Mouse (Mus musculus) MEL (cell line): ENCODE results near the gene Itpr3. TPM values are rescaled to one million over a fixed set of nuclear protein-coding genes. Genes with fewer than 3 reads are reported as not detected.

ENCODE experiments used
- DNase-seq: peaks from one replicate; pipeline ENCODE4 v3.0.0; 2011; ENCODE audit warnings: low read depth, low spot score
- H3K27ac ChIP-seq: 2 replicates; pipeline ENCODE4 v1.5.1; 2012; ENCODE audit warnings: low read depth, mild to moderate bottlenecking, control low read depth, low read length, moderate library complexity; ENCODE audit not compliant: control insufficient read depth
- H3K27me3 ChIP-seq, 2 experiments: fragments of 150-350 bp in 1 of 2; sonication (generic) in 1 of 2; 2 replicates each; pipeline ENCODE4 v1.6.1; 2012; ENCODE audit warnings: low read length in 2 of 2, mild to moderate bottlenecking in 2 of 2, improper control_type of control experiment in 1 of 2, moderate library complexity in 1 of 2; ENCODE audit not compliant: insufficient read depth in 2 of 2, control insufficient read depth in 1 of 2
- H3K36me3 ChIP-seq, 2 experiments: 2 replicates each; pipeline ENCODE4 v1.6.1; 2012 to 2014; ENCODE audit warnings: low read length in 2 of 2, improper control_type of control experiment in 1 of 2, inconsistent platforms in 1 of 2, mild to moderate bottlenecking in 1 of 2; ENCODE audit not compliant: insufficient read depth in 2 of 2, control insufficient read depth in 1 of 2
- H3K4me1 ChIP-seq, 2 experiments: fragments of 150-350 bp in 1 of 2; sonication (generic) in 1 of 2; 2 replicates each; pipeline ENCODE4 v1.6.1; 2012; ENCODE audit warnings: low read length in 2 of 2, improper control_type of control experiment in 1 of 2, mild to moderate bottlenecking in 1 of 2; ENCODE audit not compliant: insufficient read depth in 2 of 2, control insufficient read depth in 1 of 2
- H3K4me3 ChIP-seq, 2 experiments: fragments of 150-350 bp in 1 of 2; sonication (generic) in 1 of 2; 2 replicates each; pipeline ENCODE4 v1.5.1; 2012; ENCODE audit warnings: low read depth in 2 of 2, low read length in 2 of 2, mild to moderate bottlenecking in 2 of 2, moderate library complexity in 2 of 2, control low read depth in 1 of 2, improper control_type of control experiment in 1 of 2; ENCODE audit not compliant: control insufficient read depth in 1 of 2, insufficient read depth in 1 of 2
- H3K79me2 ChIP-seq: 2 replicates; pipeline ENCODE4 v1.6.1; 2012; ENCODE audit warnings: mild to moderate bottlenecking, low read length, moderate library complexity; ENCODE audit not compliant: control insufficient read depth, poor library complexity, insufficient read depth
- H3K9ac ChIP-seq: 2 replicates; pipeline ENCODE4 v1.6.1; 2012; ENCODE audit warnings: low read depth, mild to moderate bottlenecking, control low read depth, low read length, moderate library complexity; ENCODE audit not compliant: control insufficient read depth, poor library complexity, severe bottlenecking
- H3K9me3 ChIP-seq: fragments of 150-350 bp; sonication (generic); replicated peaks from 2 replicates; pipeline ENCODE4 v1.6.1; 2012; ENCODE audit warnings: mild to moderate bottlenecking, low read length, improper control_type of control experiment, moderate library complexity; ENCODE audit not compliant: insufficient read depth
- BHLHE40 ChIP-seq: IDR thresholded peaks from 2 replicates; pipeline ENCODE4 v1.6.1; 2012; ENCODE audit warnings: low read depth, mild to moderate bottlenecking, inconsistent platforms, low read length, improper control_type of control experiment, borderline replicate concordance
- CHD1 ChIP-seq: IDR thresholded peaks from 2 replicates; pipeline ENCODE4 v1.6.1; 2012; ENCODE audit warnings: low read depth, mild to moderate bottlenecking, inconsistent platforms, low read length, improper control_type of control experiment
- E2F4 ChIP-seq: IDR thresholded peaks from 2 replicates; pipeline ENCODE4 v1.6.1; 2011; ENCODE audit warnings: low read depth, low read length, improper control_type of control experiment, borderline replicate concordance
- EP300 ChIP-seq, 2 experiments: IDR thresholded peaks; 2 replicates each; pipeline ENCODE4 v1.6.1; 2011; ENCODE audit warnings: improper control_type of control experiment in 2 of 2, low read length in 2 of 2, low read depth in 1 of 2, mild to moderate bottlenecking in 1 of 2
- GABPA ChIP-seq: IDR thresholded peaks from 2 replicates; pipeline ENCODE4 v1.6.1; 2012; ENCODE audit warnings: low read depth, mild to moderate bottlenecking, inconsistent platforms, low read length, improper control_type of control experiment, moderate library complexity
- HCFC1 ChIP-seq: IDR thresholded peaks from 2 replicates; pipeline ENCODE4 v1.6.1; 2012; ENCODE audit warnings: low read depth, mild to moderate bottlenecking, inconsistent platforms, low read length, improper control_type of control experiment, moderate library complexity
- KAT2A ChIP-seq: conservative IDR thresholded peaks from 2 replicates; pipeline ENCODE4 v1.6.1; 2012; ENCODE audit warnings: low read depth, low read length, improper control_type of control experiment, inconsistent platforms
- MAX ChIP-seq: IDR thresholded peaks from 2 replicates; pipeline ENCODE4 v1.6.1; 2011; ENCODE audit warnings: low read length, improper control_type of control experiment
- MAZ ChIP-seq: IDR thresholded peaks from 2 replicates; pipeline ENCODE4 v1.6.1; 2012; ENCODE audit warnings: low read depth, mild to moderate bottlenecking, inconsistent platforms, low read length, improper control_type of control experiment
- MEF2A ChIP-seq: IDR thresholded peaks from 2 replicates; pipeline ENCODE4 v1.6.1; 2014; ENCODE audit warnings: low read depth, mild to moderate bottlenecking, inconsistent platforms, low read length, improper control_type of control experiment; ENCODE audit not compliant: poor library complexity, insufficient replicate concordance, severe bottlenecking; ENCODE audit errors: extremely low read depth
- MXI1 ChIP-seq: IDR thresholded peaks from 2 replicates; pipeline ENCODE4 v1.6.1; 2011; ENCODE audit warnings: mild to moderate bottlenecking, low read depth, low read length, improper control_type of control experiment
- MYC ChIP-seq: IDR thresholded peaks from 2 replicates; pipeline ENCODE4 v1.6.1; 2011; ENCODE audit warnings: low read depth, mild to moderate bottlenecking, low read length, improper control_type of control experiment, moderate library complexity
- NELFE ChIP-seq: IDR thresholded peaks from 2 replicates; pipeline ENCODE4 v1.6.1; 2011; ENCODE audit warnings: low read depth, low read length, improper control_type of control experiment
- NRF1 ChIP-seq: IDR thresholded peaks from 2 replicates; pipeline ENCODE4 v1.6.1; 2014; ENCODE audit warnings: low read depth, mild to moderate bottlenecking, inconsistent platforms, low read length, improper control_type of control experiment, moderate library complexity; ENCODE audit not compliant: poor library complexity, insufficient read depth, severe bottlenecking
- POLR2A ChIP-seq, 2 experiments: IDR thresholded peaks; 2 replicates each; pipeline ENCODE4 v1.6.1; 2011 to 2012; ENCODE audit warnings: low read length in 2 of 2, mild to moderate bottlenecking in 2 of 2, control low read depth in 1 of 2, improper control_type of control experiment in 1 of 2, low read depth in 1 of 2, moderate library complexity in 1 of 2; ENCODE audit not compliant: control insufficient read depth in 1 of 2, insufficient read depth in 1 of 2, poor library complexity in 1 of 2
- SIN3A ChIP-seq: IDR thresholded peaks from 2 replicates; pipeline ENCODE4 v1.6.1; 2012; ENCODE audit warnings: low read length, improper control_type of control experiment, inconsistent platforms
- SMC3 ChIP-seq: IDR thresholded peaks from 2 replicates; pipeline ENCODE4 v1.6.1; 2011; ENCODE audit warnings: low read depth, low read length, improper control_type of control experiment
- TCF12 ChIP-seq: IDR thresholded peaks from 2 replicates; pipeline ENCODE4 v1.6.1; 2014; ENCODE audit warnings: low read depth, mild to moderate bottlenecking, inconsistent platforms, low read length, improper control_type of control experiment, moderate library complexity
- UBTF ChIP-seq: IDR thresholded peaks from 2 replicates; pipeline ENCODE4 v1.6.1; 2012; ENCODE audit warnings: low read depth, mild to moderate bottlenecking, inconsistent platforms, low read length, improper control_type of control experiment, moderate library complexity, borderline replicate concordance; ENCODE audit not compliant: insufficient read depth
- USF2 ChIP-seq, 2 experiments: IDR thresholded peaks; 2 replicates each; pipeline ENCODE4 v1.6.1; 2011 to 2012; ENCODE audit warnings: improper control_type of control experiment in 2 of 2, low read length in 2 of 2, borderline replicate concordance in 1 of 2, inconsistent platforms in 1 of 2, low read depth in 1 of 2, mild to moderate bottlenecking in 1 of 2; ENCODE audit not compliant: insufficient read depth in 1 of 2
- polyA plus RNA-seq, 2 experiments: library from polyadenylated mRNA; stranded (reverse) in 1 of 2; unstranded in 1 of 2; fragments of >175 nt in 1 of 2; fragments of >200 nt in 1 of 2; gene quantifications; 2 replicates each; pipeline versions ENCODE4 v1.2.1 to v1.2.4; 2012; ENCODE audit warnings: low replicate concordance in 2 of 2, low read depth in 1 of 2; ENCODE audit not compliant: insufficient read length in 2 of 2, insufficient read depth in 1 of 2, missing spikeins in 1 of 2
- total RNA-seq: library from RNA; depleted of rRNA; stranded (reverse); fragments of 300-350 nt; gene quantifications from 2 replicates; pipeline ENCODE4 v1.2.3, GENCODE M21; 2012

The Itpr3 gene
- total and polyA plus RNA-seq, 3 experiments, result 7.3 to 11.4 TPM; not detected in 1

GRCm38 (mm10) chr17:27056170-27056569 is 934 bp upstream of the Itpr3 start (continued):
- TF ChIP-seq E2F4 (no peak), MAZ (peak; percentile 98), NRF1 (no peak), CHD1 (no peak), GABPA (no peak), SIN3A (peak; percentile 77), MXI1 (peak; percentile 83), MEF2A (no peak), HCFC1 (peak; percentile 74), SMC3 (no peak), NELFE (peak; percentile 61)

DNA sequence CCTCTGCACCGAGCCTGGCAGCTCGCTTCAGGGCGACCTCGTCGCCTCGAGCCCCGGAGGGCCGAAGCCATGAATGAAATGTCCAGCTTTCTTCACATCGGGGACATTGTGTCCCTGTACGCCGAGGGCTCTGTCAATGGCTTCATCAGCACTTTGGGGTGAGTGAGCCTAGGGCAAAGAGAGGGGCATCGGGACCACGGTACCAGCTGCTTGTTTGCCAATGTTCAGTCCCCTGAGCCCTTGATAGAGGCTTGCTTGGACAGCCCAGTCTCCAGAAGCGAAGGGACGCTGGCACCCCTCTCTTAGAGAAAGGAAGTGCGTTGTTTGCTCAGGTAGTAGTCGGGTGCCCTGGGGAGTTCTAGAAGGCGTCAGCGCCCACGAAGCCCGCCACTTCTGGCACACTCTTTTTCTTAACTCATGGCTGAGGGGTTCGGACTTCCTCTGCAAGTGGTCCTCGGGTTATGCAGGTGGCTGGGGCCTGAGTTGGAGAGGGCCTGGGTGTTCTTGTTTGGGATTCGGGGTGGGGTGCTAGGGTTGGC is 482 bp downstream of the Itpr3 start:
- DNase-seq, result peak; percentile 60
- peaks cover 0 to 8% of the 10 kb centered on the region in 2 experiments; a peak in 2 of 4 replicates for H3K36me3 ChIP-seq
- H3K79me2 ChIP-seq, result peaks cover 5% of the 10 kb centered on the region
- H3K9me3 ChIP-seq, result no peaks in the 10 kb centered on the region
- peak overlapping the region; percentile 76 for H3K9ac ChIP-seq
- peaks cover 4 to 8% of the 10 kb centered on the region in 2 experiments; a peak in 3 of 4 replicates for H3K4me1 ChIP-seq
- H3K27me3 ChIP-seq, result no peaks in the 10 kb centered on the region
- TF ChIP-seq UBTF (0 out of 2 replicates have a peak, but pooled peaks have one; percentile 20), MXI1 (no peak)
- peak overlapping the region; percentile 54 to 96 for H3K4me3 ChIP-seq
- peak overlapping the region; percentile 0 for H3K27ac ChIP-seq

GRCm38 (mm10) chr17:27060698-27061097 is 3.6 kb downstream of the Itpr3 start:
- Histone ChIP-seq H3K4me3 (no peak overlapping the region), H3K27ac (no peak overlapping the region), H3K27me3 (no peaks in the 10 kb centered on the region), H3K79me2 (peaks cover 5% of the 10 kb centered on the region), H3K9ac (no peak overlapping the region), H3K36me3 (peaks cover 0 to 5% of the 10 kb centered on the region in 2 experiments; a peak in 1 of 4 replicates), H3K9me3 (no peaks in the 10 kb centered on the region), H3K4me1 (peaks cover 4 to 11% of the 10 kb centered on the region in 2 experiments)
- DNase-seq, result no peak
- TF ChIP-seq EP300 (IDR thresholded peaks at IDR 0.05; ENCODE audit: low read depth in 1 of 2, low read length in 2 of 2) (no peak), USF2 (IDR thresholded peaks at IDR 0.05; ENCODE audit: borderline replicate concordance in 1 of 2, insufficient read depth in 1 of 2, low read depth in 1 of 2, low read length in 2 of 2) (no peak), BHLHE40 (no peak), TCF12 (no peak), SMC3 (no peak), HCFC1 (no peak), POLR2A (IDR thresholded peaks at IDR 0.05; ENCODE audit: control insufficient read depth in 1 of 2, insufficient read depth in 1 of 2, low read depth in 1 of 2, low read length in 2 of 2, poor library complexity in 1 of 2) (no peak), MYC (no peak), KAT2A (no peak), MAX (no peak), MEF2A (no peak)
